Mouse (Mus musculus) small intestine, adult 2 months (tissue): ENCODE data around the gene Gfer.

Experiments
- CTCF ChIP-seq: fragments of 200-500 bp; IDR thresholded peaks from 2 replicates; pipeline ENCODE4 v1.5.1; 2012; ENCODE audit warnings: low read depth, mild to moderate bottlenecking, control low read depth, inconsistent platforms, low read length, moderate library complexity, mixed read lengths; ENCODE audit not compliant: insufficient replicate concordance, insufficient read length; ENCODE audit errors: extremely low read depth
- POLR2A ChIP-seq: fragments of 200-500 bp; IDR thresholded peaks from 2 replicates; pipeline ENCODE4 v1.6.1; 2012; ENCODE audit warnings: low read depth, mild to moderate bottlenecking, control low read depth, inconsistent platforms, low read length, moderate library complexity

- TF ChIP-seq CTCF, result no peak
- no peak for TF ChIP-seq POLR2A
These were observed 46.4 kb upstream of the Gfer start for GRCm38 (mm10) chr17:24742307-24742706.
